Mouse (Mus musculus): ENCODE data around the gene Smyd5. TPM values are rescaled to one million over a fixed set of nuclear protein-coding genes. Genes with fewer than 3 reads are reported as not detected.
"Not testable (repeated sequence)": the region's sequence is repeated elsewhere in the genome, so short reads cannot be mapped to it uniquely, and the experiment has no call there.

The Smyd5 gene
- polyA plus RNA-seq, 1 experiment from 2014 or later = 59.0 TPM

DNA sequence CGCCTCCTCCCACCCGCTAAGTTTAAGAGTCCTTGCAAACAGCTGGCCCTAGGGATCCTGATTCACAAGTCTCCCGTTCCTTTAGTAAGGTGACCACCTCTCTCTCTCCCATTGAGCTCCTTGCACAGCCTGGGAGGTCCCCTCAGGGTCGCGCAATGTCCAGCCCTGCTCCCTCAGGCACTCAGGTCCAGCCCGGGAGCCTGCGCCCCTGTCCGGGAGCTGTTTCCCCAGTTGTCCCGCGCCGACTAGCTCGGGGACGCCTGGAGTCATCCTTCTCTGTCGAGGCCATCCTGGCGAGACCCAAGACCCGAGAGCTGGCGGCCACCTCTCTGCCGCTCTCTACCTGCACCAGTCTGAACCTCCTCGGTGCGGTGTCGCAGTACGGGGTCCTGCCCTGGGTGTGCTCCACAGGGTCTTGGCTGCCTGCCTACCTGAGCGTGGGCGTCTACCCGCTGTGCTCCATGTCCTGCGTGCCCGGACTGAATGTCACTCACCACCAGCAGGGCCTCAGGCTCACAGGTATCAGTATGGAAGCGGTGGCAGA is 7.9 kb upstream of the Smyd5 start, which contains the start of gene Noto:
Gene Noto (plus strand): TSS at position 51 of the 544 bp plus-strand sequence.
- no peak within 1 kb of the TSS for H3K4me2 ChIP-seq

DNA sequence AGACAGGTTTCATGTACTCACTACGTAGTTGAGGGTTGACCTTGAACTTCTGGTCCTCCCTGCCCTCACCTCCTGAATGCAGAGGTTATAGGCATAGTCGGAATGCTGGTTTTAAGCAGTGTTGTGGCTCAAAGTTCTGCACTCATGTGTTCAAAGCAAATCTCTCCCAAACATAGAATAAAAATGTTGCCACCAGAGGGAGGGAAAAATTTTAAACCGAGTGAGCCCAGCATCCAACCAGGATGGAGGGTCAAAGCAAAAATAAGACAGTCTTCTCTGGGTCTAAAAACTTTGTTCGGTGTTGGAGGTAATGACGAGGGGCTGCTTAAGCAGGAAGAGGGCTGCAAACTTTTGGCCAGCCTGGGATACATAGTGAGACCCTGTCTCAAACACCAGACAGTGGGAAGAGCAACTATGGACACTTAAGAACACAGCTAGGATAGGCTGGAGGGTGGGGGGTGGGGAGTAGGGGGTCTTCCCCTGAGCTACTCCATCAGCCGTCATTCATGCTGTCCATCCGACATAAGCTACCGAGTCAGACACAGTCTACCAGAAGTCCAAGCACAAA is 431 bp upstream of the Smyd5 start:
- Histone ChIP-seq H3K9ac (peak overlapping the region; percentile 84), H3K9me3 (no peaks in the 10 kb centered on the region), H3K4me3 (peak overlapping the region; percentile 91), H3K36me3 (no peaks in the 10 kb centered on the region), H3K27me3 (peaks cover 6% of the 10 kb centered on the region; the same call in 1 of the 2 replicates), H3K4me2 (peak overlapping the region; percentile 92), H3K27ac (no peak overlapping the region), H3K4me1 (replicated peaks) (peaks cover 14% of the 10 kb centered on the region)
- ATAC-seq (ENCODE audit: low FRiP score) = peak; percentile 86
- WGBS = 47% methylated on average over 8 of the region's 8 CpGs

More for the DNA sequence above, 7.9 kb upstream of the Smyd5 start, which contains the start of gene Noto:
- Histone ChIP-seq H3K27me3 (peaks cover 31% of the 10 kb centered on the region), H3K4me1 (replicated peaks) (peaks cover 5% of the 10 kb centered on the region; the same call in 1 of the 2 replicates), H3K36me3 (no peaks in the 10 kb centered on the region), H3K4me3 (no peak within 1 kb of the TSS), H3K9ac (no peak within 1 kb of the TSS), H3K27ac (no peak within 1 kb of the TSS), H3K9me3 (no peaks in the 10 kb centered on the region)
- no peak for ATAC-seq (ENCODE audit: low FRiP score)
- 16% methylated on average over 28 of the region's 28 CpGs for WGBS

- Histone ChIP-seq H3K4me2 (no peak overlapping the region), H3K27ac (no peak overlapping the region), H3K36me3 (peaks cover 7% of the 10 kb centered on the region), H3K4me1 (replicated peaks) (peaks cover 14% of the 10 kb centered on the region), H3K9ac (no peak overlapping the region), H3K9me3 (no peaks in the 10 kb centered on the region), H3K4me3 (no peak overlapping the region), H3K27me3 (no peaks in the 10 kb centered on the region)
- WGBS = 88% methylated on average over 5 of the region's 5 CpGs
- ATAC-seq (ENCODE audit: low FRiP score) = no peak
Measured at GRCm38 (mm10) chr6:85433865-85434264, 2.1 kb downstream of the Smyd5 start.

GRCm38 (mm10) chr6:85436204-85436603 is 4.4 kb downstream of the Smyd5 start:
- no peak overlapping the region for H3K9ac ChIP-seq
- H3K9me3 ChIP-seq = no peaks in the 10 kb centered on the region
- no peak overlapping the region for H3K4me2 ChIP-seq
- H3K36me3 ChIP-seq = peaks cover 31% of the 10 kb centered on the region
- no peaks in the 10 kb centered on the region for H3K27me3 ChIP-seq
- 97% methylated on average over 1 of the region's 1 CpGs for WGBS
- no peak overlapping the region for H3K27ac ChIP-seq
- H3K4me3 ChIP-seq = no peak overlapping the region
- H3K4me1 ChIP-seq (replicated peaks) = peaks cover 14% of the 10 kb centered on the region
- ATAC-seq (ENCODE audit: low FRiP score) = no peak

DNA sequence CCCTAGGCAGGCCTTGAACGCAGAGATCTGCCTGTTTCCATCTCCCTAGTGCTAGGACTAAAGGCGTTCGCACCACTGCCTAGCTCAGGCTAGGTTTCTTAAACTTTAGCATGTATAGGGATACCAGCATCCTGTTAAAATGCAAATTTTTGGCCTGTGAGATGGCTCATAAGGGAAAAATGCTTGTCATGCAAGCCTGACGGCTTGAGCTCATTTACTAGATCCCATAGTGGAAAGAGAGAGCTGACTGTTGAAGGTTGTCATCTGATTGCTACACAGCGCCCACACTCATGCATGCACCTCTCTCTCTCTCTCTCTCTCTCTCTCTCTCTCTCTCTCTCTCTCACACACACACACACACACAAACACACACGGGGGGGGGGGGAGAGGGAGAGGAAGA is 4.8 kb downstream of the Smyd5 start:
- H3K27ac ChIP-seq = no peak overlapping the region
- 89% methylated on average over 5 of the region's 6 CpGs for WGBS
- no peak overlapping the region for H3K4me3 ChIP-seq
- no peak overlapping the region for H3K9ac ChIP-seq
- no peaks in the 10 kb centered on the region for H3K9me3 ChIP-seq
- peaks cover 14% of the 10 kb centered on the region for H3K4me1 ChIP-seq (replicated peaks)
- H3K36me3 ChIP-seq = peaks cover 35% of the 10 kb centered on the region
- no peaks in the 10 kb centered on the region for H3K27me3 ChIP-seq
- no peak for ATAC-seq (ENCODE audit: low FRiP score)
- H3K4me2 ChIP-seq = no peak overlapping the region

DNA sequence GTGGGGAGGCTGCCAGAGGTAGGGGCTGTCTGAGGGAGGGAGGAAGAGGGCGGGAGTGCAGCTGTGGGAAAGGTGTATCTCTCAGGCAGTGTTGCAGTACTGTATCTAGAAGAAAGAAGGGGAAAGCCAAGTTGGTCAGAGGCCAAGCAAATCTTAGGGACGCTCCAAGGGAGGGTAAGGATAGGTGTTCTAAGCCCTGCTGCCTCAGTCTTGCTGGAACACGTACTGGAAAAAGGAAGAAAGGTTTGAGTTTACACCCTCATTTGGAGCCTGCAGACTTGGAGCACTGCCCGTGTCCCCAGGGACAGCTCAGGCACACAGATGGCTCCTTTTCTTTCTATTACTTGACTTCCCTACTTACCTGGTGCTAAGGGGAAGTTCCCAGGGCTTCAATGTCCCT is 9.4 kb downstream of the Smyd5 start:
- H3K36me3 ChIP-seq = peaks cover 77% of the 10 kb centered on the region
- H3K27ac ChIP-seq = no peak overlapping the region
- WGBS = 97% methylated on average over 4 of the region's 4 CpGs

DNA sequence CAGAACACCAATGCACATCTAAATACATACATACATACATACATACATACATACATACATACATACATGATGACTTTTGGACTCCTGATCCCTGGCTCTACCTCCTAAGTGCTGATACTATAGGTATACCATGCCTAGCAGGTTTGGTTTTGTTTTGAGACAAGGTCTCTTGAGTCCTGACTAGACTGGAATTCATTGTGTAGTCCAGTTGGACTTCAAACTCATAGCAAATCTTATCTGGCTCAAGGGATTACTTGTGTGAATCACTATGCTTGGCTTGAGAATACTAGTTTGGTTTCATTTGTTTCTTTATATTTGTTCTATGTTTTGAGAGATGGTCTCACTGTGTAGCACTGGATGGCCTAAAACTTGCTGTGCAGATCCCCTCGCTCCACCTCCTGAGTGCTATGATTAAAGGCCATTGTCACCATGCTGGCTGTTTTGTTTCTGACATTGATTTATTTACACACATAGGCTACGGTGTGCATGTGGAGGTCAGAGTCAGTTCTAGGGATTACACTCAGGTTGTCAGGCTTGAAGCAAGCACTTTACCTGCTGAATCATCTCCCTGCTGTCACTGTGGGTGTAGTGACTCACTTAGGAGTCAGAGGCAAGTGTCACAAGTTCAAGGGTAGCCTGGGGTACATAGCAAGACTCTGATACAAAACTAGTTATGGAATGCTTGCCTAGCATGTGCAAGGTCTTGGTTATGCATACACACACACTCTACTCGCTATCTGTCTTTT is 11.9 kb downstream of the Smyd5 start:
- Histone ChIP-seq H3K4me2 (no peak overlapping the region), H3K9me3 (no peaks in the 10 kb centered on the region), H3K36me3 (peaks cover 84% of the 10 kb centered on the region), H3K27ac (no peak overlapping the region), H3K4me3 (no peak overlapping the region), H3K9ac (no peak overlapping the region), H3K4me1 (replicated peaks) (no peaks in the 10 kb centered on the region), H3K27me3 (no peaks in the 10 kb centered on the region)
- 86% methylated on average over 3 of the region's 3 CpGs for WGBS
- no peak for ATAC-seq (ENCODE audit: low FRiP score)

More for the DNA sequence above, 9.4 kb downstream of the Smyd5 start:
- no peak for ATAC-seq (ENCODE audit: low FRiP score)
- no peak overlapping the region for H3K4me2 ChIP-seq
- H3K27me3 ChIP-seq = no peaks in the 10 kb centered on the region
- no peak overlapping the region for H3K4me3 ChIP-seq
- no peaks in the 10 kb centered on the region for H3K4me1 ChIP-seq (replicated peaks)
- no peak overlapping the region for H3K9ac ChIP-seq
- H3K9me3 ChIP-seq = no peaks in the 10 kb centered on the region

DNA sequence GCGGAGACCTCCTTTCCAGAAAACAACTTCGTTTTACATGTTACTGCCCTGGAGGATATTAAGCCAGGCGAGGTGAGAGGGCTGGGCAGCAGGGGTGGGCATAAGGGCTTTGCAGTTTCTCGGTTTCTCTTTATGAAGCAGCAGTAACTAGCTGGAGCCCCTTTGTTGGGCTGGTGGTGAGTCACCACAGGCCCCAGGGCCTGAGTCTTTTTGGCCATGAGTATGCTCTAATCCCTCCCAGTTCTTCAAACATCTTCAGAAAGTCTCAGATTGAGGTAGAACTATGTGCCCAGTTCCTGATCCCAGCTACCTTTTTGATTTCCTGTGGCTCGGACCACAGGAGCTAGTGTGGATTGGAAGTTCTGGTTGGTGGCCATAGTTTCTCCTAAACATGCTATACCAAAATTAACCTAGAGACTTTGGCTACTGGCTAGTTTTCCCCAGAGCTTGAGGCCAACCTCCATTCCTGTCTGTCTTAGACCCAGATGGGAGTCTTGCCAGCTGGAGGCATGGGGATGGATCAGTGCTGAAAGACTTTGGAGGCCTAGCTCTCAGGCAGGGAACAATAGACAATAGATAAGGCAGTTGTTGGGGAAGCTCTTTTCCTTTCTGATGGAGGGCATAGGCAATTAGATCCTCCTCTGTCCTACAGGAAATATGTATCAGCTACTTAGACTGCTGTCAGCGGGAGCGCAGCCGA is 12.6 kb downstream of the Smyd5 start:
- Histone ChIP-seq H3K9ac (no peak overlapping the region), H3K4me3 (no peak overlapping the region), H3K9me3 (no peaks in the 10 kb centered on the region), H3K4me2 (no peak overlapping the region), H3K27ac (no peak overlapping the region), H3K27me3 (no peaks in the 10 kb centered on the region), H3K36me3 (peaks cover 76% of the 10 kb centered on the region), H3K4me1 (replicated peaks) (no peaks in the 10 kb centered on the region)
- WGBS = 91% methylated on average over 8 of the region's 8 CpGs
- ATAC-seq (ENCODE audit: low FRiP score) = no peak

GRCm38 (mm10) chr6:85445286-85445685 is 13.5 kb downstream of the Smyd5 start:
- no peak overlapping the region for H3K9ac ChIP-seq
- no peak overlapping the region for H3K4me3 ChIP-seq
- peaks cover 67% of the 10 kb centered on the region for H3K36me3 ChIP-seq
- H3K4me2 ChIP-seq = no peak overlapping the region
- no peaks in the 10 kb centered on the region for H3K9me3 ChIP-seq
- peaks cover under 1% of the 10 kb centered on the region; the same call in 1 of the 2 replicates for H3K4me1 ChIP-seq (replicated peaks)
- 83% methylated on average over 5 of the region's 5 CpGs for WGBS
- ATAC-seq (ENCODE audit: low FRiP score) = no peak
- no peaks in the 10 kb centered on the region for H3K27me3 ChIP-seq
- no peak overlapping the region for H3K27ac ChIP-seq

DNA sequence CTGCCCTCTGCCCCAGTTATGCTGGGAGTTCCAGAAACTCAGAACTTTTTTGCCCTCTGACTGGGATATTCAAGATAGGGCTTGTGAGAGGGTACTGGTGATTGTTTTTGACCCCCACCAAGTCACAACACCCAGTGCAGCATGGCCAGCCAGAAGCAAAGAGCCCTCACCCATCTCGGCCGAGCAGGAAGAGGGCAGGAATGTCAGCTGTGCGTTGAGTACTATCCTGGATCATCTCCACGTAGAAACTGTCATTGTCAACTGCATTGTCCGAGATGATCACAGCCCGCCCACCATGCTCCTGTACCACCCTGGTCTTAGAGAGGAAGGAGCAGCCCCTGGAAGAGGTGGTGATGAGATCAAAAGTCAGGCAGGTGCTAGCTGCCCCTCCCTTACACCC is 15.6 kb downstream of the Smyd5 start:
- no peak overlapping the region for H3K9ac ChIP-seq
- H3K4me2 ChIP-seq = no peak overlapping the region
- H3K27me3 ChIP-seq = no peaks in the 10 kb centered on the region
- WGBS = 87% methylated on average over 6 of the region's 6 CpGs
- peaks cover 7% of the 10 kb centered on the region; the same call in 1 of the 2 replicates for H3K4me1 ChIP-seq (replicated peaks)
- peaks cover 47% of the 10 kb centered on the region for H3K36me3 ChIP-seq
- no peak for ATAC-seq (ENCODE audit: low FRiP score)
- H3K27ac ChIP-seq = no peak overlapping the region
- no peaks in the 10 kb centered on the region for H3K9me3 ChIP-seq
- H3K4me3 ChIP-seq = no peak overlapping the region

DNA sequence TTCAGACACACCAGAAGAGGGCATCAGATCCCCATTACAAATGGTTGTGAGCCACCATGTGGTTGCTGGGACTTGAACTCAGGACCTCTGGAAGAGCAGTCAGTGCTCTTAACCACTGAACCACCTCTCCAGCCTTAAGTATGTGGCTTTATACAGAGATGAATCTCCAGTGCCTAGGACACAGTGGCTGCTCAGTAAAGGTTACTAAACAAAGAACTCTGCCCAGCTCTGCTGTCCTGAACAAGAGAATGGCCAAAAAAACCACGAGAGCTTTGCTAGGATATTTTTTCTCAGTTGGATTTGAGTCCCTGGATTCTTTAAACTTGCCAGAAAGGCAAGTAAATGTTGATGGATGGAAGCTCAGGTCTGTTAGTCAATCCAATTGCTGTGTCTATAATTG is 18.4 kb downstream of the Smyd5 start:
- Histone ChIP-seq H3K36me3 (peaks cover 22% of the 10 kb centered on the region), H3K4me2 (peak overlapping the region; percentile 89), H3K4me1 (replicated peaks) (peaks cover 34% of the 10 kb centered on the region), H3K9ac (0 out of 2 replicates have a peak overlapping the region, but pooled peaks have one; percentile 80)
- H3K4me3 ChIP-seq; H3K9me3 ChIP-seq; ATAC-seq (ENCODE audit: low FRiP score); H3K27ac ChIP-seq; H3K27me3 ChIP-seq: not testable (repeated sequence)
- WGBS = 62% methylated on average over 1 of the region's 1 CpGs

Data from hindbrain, embryonic 13.5 days (tissue).